Mouse (Mus musculus): ENCODE measurements around the gene Trpm3. TPM values are rescaled to one million over a fixed set of nuclear protein-coding genes. Genes with fewer than 3 reads are reported as not detected.

Trpm3 gene
- polyA plus RNA-seq, 1 experiment from 2014 or later, result 0.23 TPM

GRCm38 (mm10) chr19:22120976-22121375 lies 17.9 kb upstream of the Trpm3 start:
- Histone ChIP-seq H3K4me1 (replicated peaks; ENCODE audit: control insufficient read depth, insufficient read depth, low read length) (no peaks in the 10 kb centered on the region), H3K4me3 (ENCODE audit: low read depth, low read length) (no peak overlapping the region), H3K9me3 (ENCODE audit: control insufficient read depth) (no peaks in the 10 kb centered on the region), H3K4me2 (replicated peaks; ENCODE audit: low read depth) (no peak overlapping the region), H3K27me3 (replicated peaks; ENCODE audit: control insufficient read depth, insufficient read depth, low read length) (no peaks in the 10 kb centered on the region), H3K9ac (ENCODE audit: low read depth, low read length) (no peak overlapping the region), H3K36me3 (ENCODE audit: control insufficient read depth, insufficient read depth) (no peaks in the 10 kb centered on the region), H3K27ac (ENCODE audit: low read depth, low read length) (no peak overlapping the region)
- TF ChIP-seq CTCF (IDR thresholded peaks at IDR 0.05; ENCODE audit: low read depth), result no peak
- ATAC-seq, result no peak
- 88% methylated on average over 2 of the region's 2 CpGs for WGBS

- Histone ChIP-seq H3K4me3 (ENCODE audit: low read depth, low read length) (no peak overlapping the region), H3K4me1 (replicated peaks; ENCODE audit: control insufficient read depth, insufficient read depth, low read length) (no peaks in the 10 kb centered on the region), H3K27ac (ENCODE audit: low read depth, low read length) (no peak overlapping the region), H3K27me3 (replicated peaks; ENCODE audit: control insufficient read depth, insufficient read depth, low read length) (no peaks in the 10 kb centered on the region), H3K36me3 (ENCODE audit: control insufficient read depth, insufficient read depth) (no peaks in the 10 kb centered on the region), H3K4me2 (replicated peaks; ENCODE audit: low read depth) (no peak overlapping the region), H3K9ac (ENCODE audit: low read depth, low read length) (no peak overlapping the region), H3K9me3 (ENCODE audit: control insufficient read depth) (no peaks in the 10 kb centered on the region)
- no peak for TF ChIP-seq CTCF (IDR thresholded peaks at IDR 0.05; ENCODE audit: low read depth)
- WGBS, result 79% methylated on average over 2 of the region's 2 CpGs
- ATAC-seq, result no peak
These were observed 17.2 kb upstream of the Trpm3 start for GRCm38 (mm10) chr19:22121631-22122030.

- Histone ChIP-seq H3K27me3 (replicated peaks; ENCODE audit: control insufficient read depth, insufficient read depth, low read length) (no peaks in the 10 kb centered on the region), H3K4me1 (replicated peaks; ENCODE audit: control insufficient read depth, insufficient read depth, low read length) (no peaks in the 10 kb centered on the region), H3K27ac (ENCODE audit: low read depth, low read length) (no peak overlapping the region), H3K9me3 (ENCODE audit: control insufficient read depth) (no peaks in the 10 kb centered on the region), H3K36me3 (ENCODE audit: control insufficient read depth, insufficient read depth) (no peaks in the 10 kb centered on the region), H3K4me3 (ENCODE audit: low read depth, low read length) (no peak overlapping the region), H3K4me2 (replicated peaks; ENCODE audit: low read depth) (no peak overlapping the region), H3K9ac (ENCODE audit: low read depth, low read length) (no peak overlapping the region)
- no peak for ATAC-seq
- TF ChIP-seq CTCF (IDR thresholded peaks at IDR 0.05; ENCODE audit: low read depth), result no peak
- 64% methylated on average over 3 of the region's 3 CpGs for WGBS
These were observed 6.2 kb upstream of the Trpm3 start for GRCm38 (mm10) chr19:22132626-22133025.

- Histone ChIP-seq H3K27me3 (replicated peaks; ENCODE audit: control insufficient read depth, insufficient read depth, low read length) (no peaks in the 10 kb centered on the region), H3K4me1 (replicated peaks; ENCODE audit: control insufficient read depth, insufficient read depth, low read length) (no peaks in the 10 kb centered on the region), H3K4me2 (replicated peaks; ENCODE audit: low read depth) (no peak overlapping the region), H3K9me3 (ENCODE audit: control insufficient read depth) (no peaks in the 10 kb centered on the region), H3K4me3 (ENCODE audit: low read depth, low read length) (no peak overlapping the region), H3K27ac (ENCODE audit: low read depth, low read length) (no peak overlapping the region), H3K9ac (ENCODE audit: low read depth, low read length) (no peak overlapping the region), H3K36me3 (ENCODE audit: control insufficient read depth, insufficient read depth) (no peaks in the 10 kb centered on the region)
- TF ChIP-seq CTCF (IDR thresholded peaks at IDR 0.05; ENCODE audit: low read depth), result no peak
- ATAC-seq, result no peak
- WGBS, result 76% methylated on average over 4 of the region's 4 CpGs
These were observed 39.7 kb downstream of the Trpm3 start for GRCm38 (mm10) chr19:22178549-22178948.

GRCm38 (mm10) chr19:22179017-22179416 lies 40.2 kb downstream of the Trpm3 start:
- no peak overlapping the region for H3K4me3 ChIP-seq (ENCODE audit: low read depth, low read length)
- H3K36me3 ChIP-seq (ENCODE audit: control insufficient read depth, insufficient read depth), result no peaks in the 10 kb centered on the region
- H3K9me3 ChIP-seq (ENCODE audit: control insufficient read depth), result no peaks in the 10 kb centered on the region
- no peaks in the 10 kb centered on the region for H3K4me1 ChIP-seq (replicated peaks; ENCODE audit: control insufficient read depth, insufficient read depth, low read length)
- no peak overlapping the region for H3K4me2 ChIP-seq (replicated peaks; ENCODE audit: low read depth)
- H3K27me3 ChIP-seq (replicated peaks; ENCODE audit: control insufficient read depth, insufficient read depth, low read length), result no peaks in the 10 kb centered on the region
- WGBS, result 95% methylated on average over 2 of the region's 2 CpGs
- no peak overlapping the region for H3K9ac ChIP-seq (ENCODE audit: low read depth, low read length)
- no peak overlapping the region for H3K27ac ChIP-seq (ENCODE audit: low read depth, low read length)
- no peak for TF ChIP-seq CTCF (IDR thresholded peaks at IDR 0.05; ENCODE audit: low read depth)
- no peak for ATAC-seq

- no peak for TF ChIP-seq CTCF (IDR thresholded peaks at IDR 0.05; ENCODE audit: low read depth)
- H3K27me3 ChIP-seq (replicated peaks; ENCODE audit: control insufficient read depth, insufficient read depth, low read length), result no peaks in the 10 kb centered on the region
- no peak overlapping the region for H3K9ac ChIP-seq (ENCODE audit: low read depth, low read length)
- no peaks in the 10 kb centered on the region for H3K9me3 ChIP-seq (ENCODE audit: control insufficient read depth)
- no peaks in the 10 kb centered on the region for H3K36me3 ChIP-seq (ENCODE audit: control insufficient read depth, insufficient read depth)
- H3K4me2 ChIP-seq (replicated peaks; ENCODE audit: low read depth), result no peak overlapping the region
- H3K4me3 ChIP-seq (ENCODE audit: low read depth, low read length), result no peak overlapping the region
- no peak for ATAC-seq
- 84% methylated on average over 3 of the region's 3 CpGs for WGBS
- no peaks in the 10 kb centered on the region for H3K4me1 ChIP-seq (replicated peaks; ENCODE audit: control insufficient read depth, insufficient read depth, low read length)
- H3K27ac ChIP-seq (ENCODE audit: low read depth, low read length), result no peak overlapping the region
These were observed 41.3 kb downstream of the Trpm3 start for GRCm38 (mm10) chr19:22180136-22180535.

GRCm38 (mm10) chr19:22189716-22190115 lies 50.9 kb downstream of the Trpm3 start:
- no peak for TF ChIP-seq CTCF (IDR thresholded peaks at IDR 0.05; ENCODE audit: low read depth)
- 67% methylated on average over 1 of the region's 1 CpGs for WGBS

More at GRCm38 (mm10) chr19:22189716-22190115, 50.9 kb downstream of the Trpm3 start:
- H3K27me3 ChIP-seq (replicated peaks; ENCODE audit: control insufficient read depth, insufficient read depth, low read length), result no peaks in the 10 kb centered on the region
- ATAC-seq, result no peak
- H3K4me3 ChIP-seq (ENCODE audit: low read depth, low read length), result no peak overlapping the region
- no peaks in the 10 kb centered on the region for H3K9me3 ChIP-seq (ENCODE audit: control insufficient read depth)
- no peak overlapping the region for H3K9ac ChIP-seq (ENCODE audit: low read depth, low read length)
- no peaks in the 10 kb centered on the region for H3K36me3 ChIP-seq (ENCODE audit: control insufficient read depth, insufficient read depth)
- no peak overlapping the region for H3K27ac ChIP-seq (ENCODE audit: low read depth, low read length)
- no peaks in the 10 kb centered on the region for H3K4me1 ChIP-seq (replicated peaks; ENCODE audit: control insufficient read depth, insufficient read depth, low read length)
- H3K4me2 ChIP-seq (replicated peaks; ENCODE audit: low read depth), result no peak overlapping the region
